ENCODE assay signal across 16 mouse cellular contexts in the genomic region with DNA sequence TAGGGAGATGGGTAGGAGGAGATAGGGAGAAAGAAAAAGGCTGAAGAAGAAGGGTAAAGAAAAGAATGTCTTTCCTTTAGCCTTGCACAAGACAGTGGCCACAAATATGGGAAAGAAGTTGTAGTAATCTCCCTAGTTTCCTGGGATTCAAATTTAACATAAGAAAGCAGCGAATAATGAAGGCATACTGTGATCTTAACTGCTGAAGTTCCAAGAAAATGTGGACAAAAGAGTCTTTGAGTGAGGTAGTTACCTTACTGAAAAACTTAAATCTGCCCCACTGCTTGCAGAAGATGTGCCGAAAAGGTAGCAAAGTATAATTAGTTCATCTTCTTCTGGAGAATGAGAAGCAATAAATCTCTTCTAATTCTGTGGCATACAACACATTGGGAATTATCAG.
"Had no signal": no experiment of that assay in that cellular context is flagged by ENCODE, and none has a peak within 500 bp of the region (broad histone marks: within the 10 kb centered on the region; RNA-seq: fewer than 3 reads in every experiment).

No protein-coding gene starts in this region.

- H3K27ac ChIP-seq: neural tube, embryonic 13.5 days; neural tube, embryonic 15.5 days; stomach, embryonic 15.5 days; stomach, postnatal 0 days had no signal

- DNase-seq: retina, postnatal 1 day; right cerebral cortex, adult 18-20 months; right cerebral cortex, postnatal 14 days; right cerebral cortex, postnatal 25 days; right cerebral cortex, postnatal 4 days; spleen, adult 18-20 months; thymus, adult 18-20 months; thymus, adult 2 months; thymus, postnatal 14 days; thymus, postnatal 25 days; thymus, postnatal 36 days; thymus, postnatal 4 days had no signal

- H3K4me2 ChIP-seq: neural tube, embryonic 13.5 days; neural tube, embryonic 15.5 days; stomach, embryonic 15.5 days had no signal

- H3K9me3 ChIP-seq: neural tube, embryonic 13.5 days; neural tube, embryonic 15.5 days; stomach, embryonic 15.5 days had no signal

- H3K9ac ChIP-seq: neural tube, embryonic 13.5 days; neural tube, embryonic 15.5 days; stomach, embryonic 15.5 days had no signal

- H3K4me3 ChIP-seq: neural tube, embryonic 13.5 days; neural tube, embryonic 15.5 days; stomach, embryonic 15.5 days had no signal

- H3K4me1 ChIP-seq: neural tube, embryonic 13.5 days; neural tube, embryonic 15.5 days; stomach, embryonic 15.5 days had no signal

- H3K27me3 ChIP-seq: neural tube, embryonic 13.5 days; neural tube, embryonic 15.5 days; stomach, embryonic 15.5 days had no signal

- H3K36me3 ChIP-seq: neural tube, embryonic 13.5 days; neural tube, embryonic 15.5 days; stomach, embryonic 15.5 days had no signal
